Mouse (Mus musculus) olfactory bulb, adult 2 months (tissue): ENCODE measurements at regions not wholly inside any gene's neighbourhood (a gene's known extent, or its start where the extent isn't known, plus 50 kb on each side); places are given as distances from the start of the nearest gene placed in this dataset.

Experiments
- CTCF ChIP-seq: fragments of 200-500 bp; IDR thresholded peaks from 2 replicates; pipeline ENCODE4 v1.5.1; 2012; ENCODE audit warnings: low read depth, mild to moderate bottlenecking, low read length, moderate library complexity; ENCODE audit not compliant: insufficient read depth
- POLR2A ChIP-seq: fragments of 200-500 bp; IDR thresholded peaks from 2 replicates; pipeline ENCODE4 v1.6.1; 2012; ENCODE audit warnings: mild to moderate bottlenecking, low read depth, low read length, moderate library complexity; ENCODE audit not compliant: insufficient read depth

DNA sequence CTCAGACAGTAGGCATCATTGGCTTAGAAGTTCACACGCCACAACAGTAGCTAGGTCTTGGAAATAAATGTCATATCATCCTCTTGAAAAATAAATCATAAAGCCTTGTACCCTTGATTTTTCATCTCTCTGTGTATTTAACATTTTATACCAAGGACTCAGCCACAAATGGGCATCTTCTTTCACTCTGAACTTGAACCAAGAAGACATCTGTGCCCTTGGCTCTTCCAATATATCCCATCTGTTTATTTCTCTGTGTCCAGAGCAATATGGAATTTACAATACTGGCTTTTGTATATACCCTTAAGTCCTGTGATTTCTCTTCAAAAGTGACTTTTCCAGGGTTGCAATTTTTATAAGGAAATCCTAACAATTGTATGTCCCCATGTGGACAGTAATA, 222.7 kb downstream of the Tox3 start:
- TF ChIP-seq POLR2A (no peak), CTCF (no peak)
